Mouse (Mus musculus) ovary, adult 18-20 months (tissue): ENCODE data around the gene Rnf5.

Source experiments
- DNase-seq: peaks from one replicate; pipeline ENCODE4 v3.0.0; 2022; ENCODE audit warnings: low spot score, mixed read lengths

Gene Rnf5

DNA sequence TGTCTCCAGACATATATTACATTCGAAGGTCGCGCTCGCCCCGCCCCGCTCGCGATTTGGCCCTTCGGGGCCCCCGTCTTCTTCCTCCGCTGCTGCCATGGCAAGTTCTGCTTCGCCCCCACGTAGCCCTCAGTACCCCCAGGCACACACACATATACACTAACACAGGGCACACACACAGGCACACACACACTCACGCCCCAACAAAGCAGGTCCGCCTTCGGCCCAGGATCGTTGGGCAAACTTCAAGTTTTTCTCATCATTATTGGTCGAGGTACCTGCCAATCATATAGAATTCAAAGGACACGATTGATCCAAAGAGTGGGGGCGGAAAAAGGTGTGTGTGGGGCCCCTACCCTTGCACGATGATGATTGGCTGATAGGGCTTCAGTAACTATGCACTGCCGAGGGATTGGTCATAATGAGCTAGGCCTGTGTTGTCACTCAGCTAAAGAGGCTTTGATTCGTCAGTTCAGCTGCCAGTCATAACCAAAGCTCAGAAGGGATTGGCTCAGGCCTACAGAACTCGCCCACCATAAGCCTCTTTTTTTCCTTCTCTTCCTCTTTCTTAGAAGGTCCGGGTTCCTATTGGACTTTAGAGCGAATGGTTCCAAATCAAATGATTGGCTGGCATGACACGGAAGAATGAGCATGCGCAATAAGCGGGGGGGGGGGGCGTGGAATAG, at the start of gene Rnf5:
Rnf5 (minus strand) TSS at position 316 of the 686 bp plus-strand sequence.
- peak; percentile 99 for DNase-seq

DNA sequence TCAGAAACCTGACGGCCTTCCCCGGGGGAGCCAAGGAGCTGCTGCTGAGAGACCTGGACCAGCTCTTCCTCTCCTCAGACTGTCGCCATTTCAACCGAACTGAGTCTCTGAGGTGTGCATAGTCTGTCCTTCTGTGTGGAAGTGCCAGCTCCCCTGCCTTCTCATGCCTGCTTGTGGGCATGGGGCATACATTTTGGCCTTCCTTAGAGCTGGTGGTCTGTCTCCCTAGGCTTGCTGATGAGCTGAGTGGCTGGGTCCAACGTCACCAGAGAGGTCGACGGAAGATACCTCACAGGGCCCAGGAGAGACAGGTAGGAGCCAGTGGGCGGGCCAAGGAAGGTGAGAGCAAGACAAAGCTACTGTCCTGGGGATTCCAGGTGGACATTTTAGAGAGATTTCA, 49.5 kb upstream of the Rnf5 start:
- no peak for DNase-seq

DNA sequence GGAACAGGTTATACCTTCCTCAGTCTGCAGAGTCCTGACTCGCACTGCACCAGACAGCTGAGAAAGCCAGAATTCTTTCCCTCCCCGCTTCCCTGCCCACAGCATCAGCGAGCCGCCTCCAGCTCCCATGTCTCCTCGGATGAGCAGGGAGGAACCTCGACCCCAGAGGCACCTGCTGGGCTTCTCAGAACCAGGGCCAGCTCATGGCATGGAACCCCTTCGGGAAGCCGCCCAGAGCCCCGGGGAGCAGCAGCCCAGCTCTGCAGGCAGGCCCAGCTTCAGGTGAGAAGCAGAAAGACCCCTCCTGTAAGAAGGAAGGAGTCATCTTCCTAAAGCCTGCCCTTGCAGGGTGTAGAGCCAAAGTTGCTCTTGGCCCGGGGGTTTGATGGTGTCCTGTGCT, 49.1 kb upstream of the Rnf5 start:
- DNase-seq = no peak

DNA sequence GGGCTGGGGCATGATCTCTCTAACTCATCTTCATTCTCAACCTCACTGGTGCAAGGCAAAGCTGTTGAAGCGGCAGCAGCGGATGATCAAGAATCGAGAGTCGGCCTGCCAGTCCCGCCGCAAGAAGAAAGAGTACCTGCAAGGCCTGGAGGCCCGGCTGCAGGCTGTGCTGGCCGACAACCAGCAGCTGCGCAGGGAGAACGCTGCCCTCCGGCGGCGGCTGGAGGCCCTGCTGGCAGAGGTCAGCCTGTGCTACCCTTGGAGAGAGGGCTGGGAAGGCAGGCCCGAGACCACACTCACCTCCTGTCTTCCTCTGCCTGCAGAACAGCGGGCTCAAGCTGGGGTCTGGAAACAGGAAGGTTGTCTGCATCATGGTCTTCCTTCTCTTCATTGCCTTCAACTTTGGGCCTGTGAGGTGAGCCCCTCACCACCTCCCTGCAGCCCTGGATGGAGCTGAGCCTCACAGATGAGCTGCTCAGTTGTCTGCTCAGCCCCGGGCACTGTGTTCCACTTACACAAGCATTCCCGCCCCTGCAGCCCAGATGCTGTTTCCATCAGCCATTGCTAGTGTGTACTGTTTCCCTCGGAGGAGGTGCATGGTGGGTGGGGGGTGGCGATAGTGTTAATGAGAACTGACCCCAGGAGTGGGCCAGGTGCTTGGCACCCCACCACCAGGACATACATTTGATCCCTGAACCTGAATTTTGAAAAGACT, 48.2 kb upstream of the Rnf5 start:
- no peak for DNase-seq

DNA sequence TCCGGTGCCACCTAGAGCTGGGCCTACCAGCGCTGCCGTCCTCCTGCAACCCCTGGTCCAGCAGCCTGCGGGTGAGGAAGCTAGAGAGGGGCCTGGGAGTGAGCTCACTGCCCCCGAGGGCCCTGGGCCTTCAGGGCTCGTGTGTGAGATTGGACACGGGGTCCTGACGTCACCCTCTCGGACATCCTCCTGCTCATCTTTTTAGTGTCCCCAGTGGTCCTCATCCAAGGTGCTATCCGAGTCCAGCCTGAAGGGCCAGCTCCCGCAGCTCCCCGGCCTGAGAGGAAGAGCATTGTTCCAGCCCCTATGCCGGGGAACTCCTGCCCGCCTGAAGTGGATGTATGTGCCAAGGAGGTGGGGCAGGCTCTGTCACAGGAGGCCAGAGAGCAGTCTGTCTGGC, 47.3 kb upstream of the Rnf5 start:
- DNase-seq = no peak

DNA sequence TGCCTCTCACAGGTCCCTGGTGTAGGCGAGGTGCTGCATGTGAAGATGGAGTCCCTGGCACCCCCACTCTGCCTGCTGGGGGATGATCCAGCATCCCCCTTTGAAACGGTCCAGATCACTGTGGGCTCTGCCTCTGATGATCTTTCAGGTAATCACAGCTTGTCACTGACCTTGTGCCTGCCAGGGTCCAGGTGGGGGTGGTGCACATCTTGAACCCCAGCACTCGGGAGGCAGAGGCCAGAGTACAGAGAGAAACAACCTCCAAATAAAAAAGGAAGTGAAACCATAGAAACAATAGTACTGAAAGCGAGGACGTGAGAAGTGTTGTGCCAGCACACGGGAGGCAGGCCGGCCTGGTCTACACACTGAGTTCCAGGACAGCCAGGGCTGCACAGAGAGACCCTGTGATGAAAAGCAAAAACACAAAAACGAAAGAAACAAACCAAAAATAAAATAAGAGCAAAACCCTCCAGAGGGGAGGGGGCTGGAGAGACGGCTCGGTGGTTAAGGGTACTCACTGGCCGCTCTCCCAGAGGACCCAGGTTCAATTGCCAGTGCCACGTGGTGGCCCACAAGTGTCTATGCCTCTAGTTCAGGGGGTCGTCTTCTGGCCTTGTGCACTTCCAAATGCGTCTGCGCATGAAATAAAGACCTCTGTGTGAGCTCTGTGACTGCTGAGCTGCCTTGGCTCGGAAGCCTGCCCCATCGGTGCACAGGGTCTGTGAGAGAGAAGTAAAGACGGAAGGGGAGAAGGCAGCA, 45.8 kb upstream of the Rnf5 start:
- DNase-seq = no peak

DNA sequence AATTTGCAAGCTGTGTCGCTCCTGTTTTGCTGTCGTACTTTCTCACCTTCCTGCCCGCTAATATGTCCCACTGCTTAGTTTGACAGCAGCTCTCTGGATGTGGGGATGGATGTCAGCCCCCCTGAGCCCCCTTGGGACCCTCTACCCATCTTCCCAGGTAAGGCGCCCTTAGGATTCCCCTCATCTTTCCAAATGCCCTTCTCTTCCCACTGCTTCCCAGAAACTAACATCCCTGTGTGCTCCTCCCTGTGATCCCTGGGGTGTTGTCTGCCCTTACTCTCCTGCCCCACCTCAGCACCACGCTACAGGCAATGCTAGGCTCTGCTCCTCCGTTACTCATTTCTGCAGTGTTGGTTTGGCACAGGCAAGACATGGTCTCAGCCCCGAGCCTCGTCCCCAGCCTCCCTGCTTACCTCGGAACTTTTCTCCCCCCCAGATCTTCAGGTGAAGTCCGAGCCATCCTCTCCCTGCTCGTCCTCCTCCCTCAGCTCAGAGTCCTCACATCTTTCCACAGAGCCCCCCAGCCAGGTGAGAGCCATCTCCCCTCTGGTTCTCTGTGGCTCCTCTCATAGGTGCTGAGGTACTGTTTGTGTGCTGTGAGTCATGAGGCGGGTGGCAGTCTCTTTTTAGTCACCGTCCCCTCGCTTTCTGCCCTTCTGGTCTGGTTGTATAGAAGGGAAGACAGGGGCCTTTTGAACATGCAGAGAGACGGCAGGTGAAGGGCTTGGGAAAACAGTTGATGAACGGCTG, 44.8 kb upstream of the Rnf5 start:
- no peak for DNase-seq

DNA sequence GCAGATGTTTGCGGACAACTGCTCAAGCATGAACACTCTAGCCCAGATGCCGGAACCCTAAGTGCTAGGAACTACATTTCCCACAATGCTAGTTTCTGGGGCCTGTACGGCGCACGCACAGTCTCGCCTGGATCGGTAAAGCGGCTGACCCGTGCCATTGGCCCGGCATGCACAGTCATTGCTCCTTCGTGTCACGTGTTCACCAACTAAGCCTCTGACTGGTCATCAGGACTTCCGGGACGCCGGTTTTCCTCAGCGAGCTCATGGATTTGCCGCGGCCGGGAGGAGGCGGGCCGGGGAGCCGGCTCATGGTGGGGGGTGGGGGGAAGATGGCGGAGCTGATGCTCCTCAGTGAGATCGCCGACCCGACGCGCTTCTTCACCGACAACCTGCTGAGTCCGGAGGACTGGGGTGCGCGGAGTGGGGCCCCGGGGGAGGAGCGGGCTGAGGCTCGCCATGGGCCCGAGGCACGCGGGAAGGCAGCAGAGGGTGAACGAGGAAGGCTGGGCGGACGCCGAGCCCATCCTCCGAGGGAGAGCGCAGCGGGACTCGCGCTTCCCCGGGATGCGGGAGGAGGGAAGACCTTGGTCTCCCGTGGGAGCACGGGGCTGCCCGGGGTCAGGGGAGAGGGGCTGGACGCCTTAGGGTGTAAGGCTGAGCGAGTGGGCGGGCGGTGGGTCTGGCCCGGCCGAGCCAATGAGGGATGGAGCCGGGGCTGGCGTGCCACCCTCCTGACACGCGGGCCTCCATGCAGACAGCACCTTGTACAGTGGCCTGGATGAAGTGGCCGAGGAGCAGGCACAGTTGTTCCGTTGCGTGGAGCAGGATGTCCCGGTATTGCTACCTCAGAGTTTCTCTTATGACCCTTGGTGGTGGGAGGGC, 43.7 kb upstream of the Rnf5 start, which contains the start of gene Atf6b:
Atf6b (plus strand) TSS at position 241 of the 882 bp plus-strand sequence.
- peak; percentile 97 for DNase-seq

DNA sequence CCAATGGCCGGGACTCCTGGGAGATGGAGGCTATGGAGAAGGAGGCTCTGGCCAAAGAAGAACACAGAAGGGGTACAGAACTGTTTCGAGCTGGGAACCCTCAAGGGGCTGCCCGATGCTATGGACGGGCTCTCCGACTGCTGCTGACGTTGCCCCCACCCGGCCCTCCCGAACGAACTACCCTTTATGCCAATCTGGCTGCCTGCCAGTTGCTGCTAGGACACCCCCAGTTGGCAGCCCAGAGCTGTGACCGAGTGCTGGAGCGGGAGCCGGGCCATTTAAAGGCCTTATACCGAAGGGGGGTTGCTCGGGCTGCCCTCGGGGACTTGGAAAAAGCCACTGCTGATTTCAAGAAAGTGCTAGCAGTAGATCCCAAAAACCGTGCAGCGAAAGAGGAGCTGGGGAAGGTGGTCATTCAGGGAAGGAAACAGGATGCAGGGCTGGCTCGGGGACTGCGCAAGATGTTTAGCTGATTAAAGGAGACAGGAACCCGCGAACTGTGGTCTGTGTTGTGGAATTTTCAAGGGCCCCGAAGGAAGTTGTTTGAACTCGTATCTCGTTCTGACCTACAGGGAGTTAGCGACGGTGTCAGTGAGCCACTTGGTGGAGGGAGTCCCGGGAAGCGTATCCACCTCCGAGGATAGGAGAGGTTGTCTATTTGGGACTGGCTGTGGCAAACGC, 42.5 kb upstream of the Rnf5 start:
- DNase-seq = no peak

DNA sequence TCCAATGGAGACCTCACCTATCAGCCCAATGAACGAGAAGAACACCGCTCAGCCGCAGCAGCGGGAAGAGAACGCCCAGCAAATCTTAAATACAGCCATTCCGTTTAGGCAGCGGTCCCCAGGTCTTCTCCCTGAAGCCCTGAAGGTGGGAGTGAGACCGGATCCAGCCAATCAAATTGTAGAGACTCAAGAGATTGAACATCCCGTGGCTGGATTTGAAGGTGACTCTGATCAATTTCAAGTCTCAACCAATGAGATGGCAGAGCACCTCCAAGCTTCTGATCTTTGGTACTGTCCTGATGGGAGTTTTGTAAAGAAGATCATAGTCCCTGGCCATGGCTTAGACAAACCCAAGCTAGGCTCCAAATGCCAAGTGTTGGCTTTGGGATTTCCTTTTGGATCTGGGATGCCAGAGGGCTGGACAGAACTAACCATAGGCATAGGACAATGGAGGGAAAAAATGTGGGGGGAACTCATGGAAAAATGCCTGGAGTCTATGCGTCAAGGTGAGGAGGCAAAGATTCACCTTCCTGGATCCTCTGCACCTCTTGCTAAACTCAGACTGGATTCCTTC, 41.9 kb upstream of the Rnf5 start:
- no peak for DNase-seq

DNA sequence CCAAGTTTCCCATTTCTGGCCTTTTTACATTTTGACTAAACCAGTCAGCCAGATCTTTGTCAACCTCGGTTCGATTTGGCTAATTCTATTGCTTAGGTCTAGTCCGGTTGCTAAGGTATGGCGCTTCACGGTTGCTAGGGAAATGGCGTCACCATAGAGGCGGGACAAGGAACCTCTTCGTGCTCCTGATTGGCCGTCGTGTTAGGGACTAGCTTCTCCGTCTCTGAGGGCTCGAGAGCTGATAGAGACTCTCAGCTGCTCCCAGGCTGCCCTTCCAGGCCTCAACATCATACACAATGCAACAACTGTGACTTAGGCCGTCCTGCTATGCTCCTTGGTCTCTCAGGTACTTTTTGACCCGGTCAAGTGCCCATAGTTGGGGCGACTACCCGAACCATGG, 41.1 kb upstream of the Rnf5 start, which contains the start of gene Fkbpl:
Fkbpl (plus strand) TSS at position 157 of the 400 bp plus-strand sequence.
- peak; percentile 92 for DNase-seq

DNA sequence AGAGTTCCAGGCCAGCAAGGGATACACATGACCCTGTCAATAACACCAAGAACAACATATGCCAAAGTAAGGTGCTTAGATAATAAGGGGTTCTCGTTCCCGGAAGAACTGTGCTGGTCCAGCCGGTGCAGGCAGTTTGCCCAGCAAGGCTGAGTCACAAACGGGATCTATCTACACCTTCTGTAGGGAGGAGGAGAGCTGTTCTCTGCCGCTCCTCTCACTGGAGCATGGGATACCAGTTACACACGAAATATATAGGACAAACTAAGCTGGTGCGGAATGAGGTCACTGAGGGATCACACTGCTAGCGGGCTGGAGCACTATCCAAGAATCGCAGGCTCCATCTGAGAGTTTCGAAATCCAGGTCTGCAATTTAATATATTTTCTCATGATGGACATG, 40.5 kb upstream of the Rnf5 start:
- DNase-seq = no peak

DNA sequence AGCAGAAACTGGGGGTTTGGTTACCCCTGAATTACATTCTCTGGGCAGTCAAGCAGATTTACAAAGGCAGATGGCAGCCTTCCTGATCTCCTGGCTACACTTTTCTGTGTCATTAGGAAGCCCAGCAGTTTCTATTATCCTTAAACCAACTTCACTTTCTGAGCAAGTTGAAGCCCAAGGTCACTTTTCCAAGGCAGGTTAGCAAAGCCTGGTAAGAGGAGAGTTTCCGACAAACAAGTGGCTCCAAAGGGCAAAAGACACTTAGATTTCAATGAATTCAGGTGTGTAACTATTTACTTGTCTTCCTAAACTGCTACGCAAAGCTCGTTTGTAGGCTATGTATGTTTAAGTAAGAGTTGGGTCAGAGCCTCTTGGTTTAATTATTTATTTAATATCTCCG, 39.9 kb upstream of the Rnf5 start:
- no peak for DNase-seq

DNA sequence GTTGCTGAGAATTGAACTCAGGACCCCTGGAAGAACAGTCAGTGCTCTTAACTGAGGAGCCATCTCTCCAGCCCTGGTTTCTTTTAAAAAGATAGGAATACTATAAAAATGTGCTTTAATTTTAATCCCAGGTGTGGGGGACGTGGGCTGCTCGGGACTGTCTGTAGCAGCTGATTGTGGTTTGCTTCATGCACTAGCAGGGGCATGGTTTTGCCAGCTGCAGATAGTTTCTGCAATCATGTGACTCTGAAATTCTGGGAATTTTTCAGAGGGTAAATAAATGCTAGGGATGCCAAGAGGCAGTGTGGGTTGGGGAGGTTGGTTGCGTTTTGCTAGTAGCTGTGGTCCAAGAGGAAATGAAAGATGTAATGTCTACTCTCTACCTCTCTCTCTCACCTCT, 38.5 kb upstream of the Rnf5 start:
- no peak for DNase-seq

DNA sequence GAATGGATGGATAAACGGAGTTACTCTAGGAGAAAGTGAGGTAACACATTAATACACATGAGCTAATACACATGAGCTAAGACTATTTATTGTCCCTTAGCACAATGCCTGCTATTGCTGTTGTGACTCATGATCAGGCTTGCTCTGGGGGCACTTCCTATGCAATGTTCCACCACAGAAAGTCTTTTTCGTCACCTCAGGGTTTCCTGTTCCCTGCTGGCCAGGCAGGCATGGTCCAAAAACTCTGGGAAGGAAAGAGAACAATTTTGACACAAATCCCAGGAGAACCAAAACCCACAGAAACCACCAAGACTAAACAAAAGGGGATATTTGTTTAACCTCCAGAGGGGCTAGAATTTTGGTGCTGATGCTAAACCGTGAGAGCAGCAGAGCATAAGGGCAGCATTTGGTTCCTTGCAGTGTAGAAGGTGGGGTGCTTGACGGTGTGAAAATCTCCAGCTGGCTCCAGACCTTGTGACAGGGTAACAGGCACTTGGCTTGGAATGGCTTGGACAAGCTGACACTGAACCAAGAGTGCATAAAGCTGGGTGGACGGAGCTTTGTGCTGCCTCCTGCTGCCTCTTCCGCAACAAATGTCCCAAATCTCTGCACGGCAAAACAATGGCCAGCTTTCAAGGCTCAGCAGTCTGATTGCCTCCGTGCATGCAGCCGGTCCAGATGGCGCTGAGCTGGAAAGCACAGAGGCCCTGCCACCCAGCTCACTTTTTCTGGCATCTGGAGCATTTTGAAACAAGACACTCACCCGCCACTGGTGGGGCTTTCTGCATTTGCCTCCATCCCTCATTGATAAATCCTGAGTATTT, 37.5 kb upstream of the Rnf5 start:
- DNase-seq = peak; percentile 52

DNA sequence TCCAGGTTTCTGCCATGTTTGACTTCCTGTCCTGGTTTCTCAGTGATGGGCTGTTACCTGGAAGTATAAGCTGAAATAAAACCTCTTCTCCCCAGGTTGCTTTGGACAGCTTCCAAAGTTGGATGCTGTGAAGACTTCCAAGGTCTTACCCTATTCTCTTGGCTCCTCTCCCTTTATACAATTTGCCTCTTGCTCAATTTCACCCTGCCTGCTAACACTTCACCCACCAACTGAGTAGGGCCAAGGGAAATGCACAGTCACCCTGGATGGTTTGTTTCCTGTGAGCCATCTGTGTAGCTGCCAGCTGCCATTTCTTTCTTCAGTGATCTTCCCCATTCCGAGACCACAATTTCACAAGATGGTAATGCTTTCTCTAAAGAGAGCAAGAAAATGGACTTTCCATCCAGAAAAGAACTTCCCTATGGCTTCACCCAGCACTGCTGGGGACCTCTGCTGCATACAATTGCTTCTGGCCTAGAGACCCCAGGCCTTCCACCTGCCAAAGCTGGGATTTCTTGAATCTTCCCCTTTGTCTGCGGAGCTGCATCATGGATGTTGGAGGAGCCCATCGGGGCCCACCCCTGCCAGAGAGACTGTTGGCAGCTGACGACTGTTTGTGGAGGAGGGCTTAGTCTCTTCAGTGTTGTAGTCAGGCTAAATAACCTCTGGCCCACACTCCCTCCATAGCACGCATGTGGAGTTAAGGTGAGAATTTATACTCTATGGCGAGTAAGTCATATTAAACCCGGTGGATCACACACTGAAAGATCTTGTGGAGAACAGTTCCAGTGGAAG, 36.2 kb upstream of the Rnf5 start:
- no peak for DNase-seq

DNA sequence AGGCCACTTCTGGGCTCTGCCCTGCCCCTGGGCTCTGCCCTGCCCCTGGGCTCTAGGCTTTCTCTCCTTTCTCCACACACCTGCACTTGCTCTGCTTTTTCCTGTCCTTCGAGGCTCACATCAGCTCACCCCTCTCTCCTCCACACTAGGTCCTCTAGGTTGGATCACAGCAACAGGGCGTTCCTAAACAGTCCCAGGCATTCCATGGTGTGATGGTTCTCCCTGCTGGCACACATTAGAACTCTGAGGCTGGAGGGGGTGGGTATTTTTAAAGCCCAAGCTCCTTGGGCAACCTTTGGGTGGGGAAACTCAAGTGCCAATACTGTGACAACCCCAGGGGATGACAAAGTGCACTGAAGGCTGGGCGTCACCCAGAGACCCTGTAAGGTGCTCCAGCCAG, 34.0 kb upstream of the Rnf5 start:
- no peak for DNase-seq

DNA sequence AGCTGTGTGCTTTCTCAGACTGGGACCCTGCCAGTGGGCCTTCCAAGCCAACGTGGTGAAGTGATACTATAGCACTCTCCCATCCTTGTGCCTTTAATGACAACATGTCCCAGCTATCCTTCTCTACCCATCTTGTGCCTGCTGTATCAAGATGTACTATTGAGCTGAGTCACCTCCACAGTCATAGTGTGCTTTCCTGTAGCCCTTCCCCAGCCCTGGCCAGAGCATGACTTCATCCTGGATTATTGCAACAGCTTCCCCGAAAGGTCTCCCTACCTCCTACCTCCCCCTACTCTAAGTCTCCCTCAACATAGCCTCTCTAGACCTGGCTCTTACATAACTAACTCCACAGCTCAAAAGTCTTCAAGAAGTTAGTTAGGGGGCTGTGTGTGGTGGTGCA, 32.2 kb upstream of the Rnf5 start:
- no peak for DNase-seq
